Mouse (Mus musculus): ENCODE measurements at regions not wholly inside any gene's neighbourhood (a gene's known extent, or its start where the extent isn't known, plus 50 kb on each side); places are given as distances from the start of the nearest gene placed in this dataset.

GRCm38 (mm10) chr14:110115578-110115977 lies 639.4 kb downstream of the Slitrk6 start:
- WGBS, result 81% methylated on average over 4 of the region's 4 CpGs
- H3K27me3 ChIP-seq (replicated peaks; ENCODE audit: control insufficient read depth, insufficient read depth, low read length), result no peaks in the 10 kb centered on the region
- no peaks in the 10 kb centered on the region for H3K4me1 ChIP-seq (ENCODE audit: control insufficient read depth, insufficient read depth, low read length)
- no peaks in the 10 kb centered on the region for H3K36me3 ChIP-seq (ENCODE audit: control insufficient read depth, insufficient read depth, low read length)
- H3K27ac ChIP-seq (ENCODE audit: insufficient read depth, low read depth, low read length), result no peak overlapping the region
- TF ChIP-seq POLR2A (IDR thresholded peaks at IDR 0.05; ENCODE audit: low read depth, low read length), result no peak
- TF ChIP-seq CTCF (conservative IDR thresholded peaks at IDR 0.05; ENCODE audit: insufficient read depth, insufficient read length, low read depth, low read length), result no peak
- DNase-seq, result no peak
- H3K4me3 ChIP-seq (ENCODE audit: insufficient read depth, low read depth, low read length), result no peak overlapping the region

- no peaks in the 10 kb centered on the region for H3K27me3 ChIP-seq (replicated peaks; ENCODE audit: control insufficient read depth, insufficient read depth, low read length)
- H3K36me3 ChIP-seq (ENCODE audit: control insufficient read depth, insufficient read depth, low read length), result no peaks in the 10 kb centered on the region
- TF ChIP-seq POLR2A (IDR thresholded peaks at IDR 0.05; ENCODE audit: low read depth, low read length), result no peak
- no peak for TF ChIP-seq CTCF (conservative IDR thresholded peaks at IDR 0.05; ENCODE audit: insufficient read depth, insufficient read length, low read depth, low read length)
- no peak overlapping the region for H3K27ac ChIP-seq (ENCODE audit: insufficient read depth, low read depth, low read length)
- no peak overlapping the region for H3K4me3 ChIP-seq (ENCODE audit: insufficient read depth, low read depth, low read length)
- H3K4me1 ChIP-seq (ENCODE audit: control insufficient read depth, insufficient read depth, low read length), result no peaks in the 10 kb centered on the region
- DNase-seq, result no peak
- WGBS, result 74% methylated on average over 4 of the region's 4 CpGs
Observed at GRCm38 (mm10) chr14:110100852-110101251, 654.1 kb downstream of the Slitrk6 start.

DNA sequence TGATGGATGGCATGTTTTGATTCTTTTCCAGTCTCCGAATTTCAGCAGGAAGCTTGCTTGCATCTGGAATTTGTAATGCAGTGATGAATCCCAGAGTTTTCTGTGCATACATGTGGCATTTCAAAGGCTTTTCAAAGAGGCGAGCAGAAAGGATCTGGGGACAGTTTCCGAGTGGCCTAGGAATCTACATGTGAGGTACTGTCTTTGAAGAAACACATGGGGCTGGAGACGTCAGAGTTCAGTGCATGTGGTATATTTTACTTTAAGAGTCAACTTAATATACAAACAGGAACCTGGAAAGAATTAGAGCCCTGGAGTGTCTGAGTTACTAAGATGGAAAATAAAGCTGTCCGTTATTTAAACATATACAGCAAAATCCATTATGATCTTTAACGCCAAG lies 676.6 kb downstream of the Slitrk6 start:
- WGBS, result 74% methylated on average over 6 of the region's 6 CpGs
- no peak for DNase-seq
- H3K27ac ChIP-seq (ENCODE audit: insufficient read depth, low read depth, low read length), result no peak overlapping the region
- H3K4me1 ChIP-seq (ENCODE audit: control insufficient read depth, insufficient read depth, low read length), result no peaks in the 10 kb centered on the region
- TF ChIP-seq CTCF (conservative IDR thresholded peaks at IDR 0.05; ENCODE audit: insufficient read depth, insufficient read length, low read depth, low read length) (no peak), POLR2A (IDR thresholded peaks at IDR 0.05; ENCODE audit: low read depth, low read length) (no peak)
- H3K4me3 ChIP-seq (ENCODE audit: insufficient read depth, low read depth, low read length), result no peak overlapping the region
- H3K27me3 ChIP-seq (replicated peaks; ENCODE audit: control insufficient read depth, insufficient read depth, low read length), result no peaks in the 10 kb centered on the region
- H3K36me3 ChIP-seq (ENCODE audit: control insufficient read depth, insufficient read depth, low read length), result no peaks in the 10 kb centered on the region

GRCm38 (mm10) chr14:110047748-110048147 lies 707.2 kb downstream of the Slitrk6 start:
- Histone ChIP-seq H3K36me3 (ENCODE audit: control insufficient read depth, insufficient read depth, low read length) (no peaks in the 10 kb centered on the region), H3K4me1 (ENCODE audit: control insufficient read depth, insufficient read depth, low read length) (no peaks in the 10 kb centered on the region), H3K27me3 (replicated peaks; ENCODE audit: control insufficient read depth, insufficient read depth, low read length) (no peaks in the 10 kb centered on the region), H3K4me3 (ENCODE audit: insufficient read depth, low read depth, low read length) (no peak overlapping the region), H3K27ac (ENCODE audit: insufficient read depth, low read depth, low read length) (no peak overlapping the region)
- TF ChIP-seq POLR2A (IDR thresholded peaks at IDR 0.05; ENCODE audit: low read depth, low read length), result no peak
- TF ChIP-seq CTCF (conservative IDR thresholded peaks at IDR 0.05; ENCODE audit: insufficient read depth, insufficient read length, low read depth, low read length), result no peak
- 93% methylated on average over 3 of the region's 3 CpGs for WGBS
- DNase-seq, result no peak

- H3K27me3 ChIP-seq (replicated peaks; ENCODE audit: control insufficient read depth, insufficient read depth, low read length), result no peaks in the 10 kb centered on the region
- H3K27ac ChIP-seq (ENCODE audit: insufficient read depth, low read depth, low read length), result no peak overlapping the region
- no peak for DNase-seq
- no peaks in the 10 kb centered on the region for H3K36me3 ChIP-seq (ENCODE audit: control insufficient read depth, insufficient read depth, low read length)
- no peaks in the 10 kb centered on the region for H3K4me1 ChIP-seq (ENCODE audit: control insufficient read depth, insufficient read depth, low read length)
- TF ChIP-seq CTCF (conservative IDR thresholded peaks at IDR 0.05; ENCODE audit: insufficient read depth, insufficient read length, low read depth, low read length), result no peak
- no peak overlapping the region for H3K4me3 ChIP-seq (ENCODE audit: insufficient read depth, low read depth, low read length)
Observed at GRCm38 (mm10) chr14:110043211-110043610, 711.7 kb downstream of the Slitrk6 start.

GRCm38 (mm10) chr14:110021812-110022211 lies 733.1 kb downstream of the Slitrk6 start:
- WGBS, result 58% methylated on average over 3 of the region's 3 CpGs
- H3K27me3 ChIP-seq (replicated peaks; ENCODE audit: control insufficient read depth, insufficient read depth, low read length), result no peaks in the 10 kb centered on the region
- no peak for DNase-seq
- no peaks in the 10 kb centered on the region for H3K4me1 ChIP-seq (ENCODE audit: control insufficient read depth, insufficient read depth, low read length)
- H3K4me3 ChIP-seq (ENCODE audit: insufficient read depth, low read depth, low read length), result no peak overlapping the region
- H3K27ac ChIP-seq (ENCODE audit: insufficient read depth, low read depth, low read length), result no peak overlapping the region
- H3K36me3 ChIP-seq (ENCODE audit: control insufficient read depth, insufficient read depth, low read length), result no peaks in the 10 kb centered on the region
- no peak for TF ChIP-seq CTCF (conservative IDR thresholded peaks at IDR 0.05; ENCODE audit: insufficient read depth, insufficient read length, low read depth, low read length)
- TF ChIP-seq POLR2A (IDR thresholded peaks at IDR 0.05; ENCODE audit: low read depth, low read length), result no peak

DNA sequence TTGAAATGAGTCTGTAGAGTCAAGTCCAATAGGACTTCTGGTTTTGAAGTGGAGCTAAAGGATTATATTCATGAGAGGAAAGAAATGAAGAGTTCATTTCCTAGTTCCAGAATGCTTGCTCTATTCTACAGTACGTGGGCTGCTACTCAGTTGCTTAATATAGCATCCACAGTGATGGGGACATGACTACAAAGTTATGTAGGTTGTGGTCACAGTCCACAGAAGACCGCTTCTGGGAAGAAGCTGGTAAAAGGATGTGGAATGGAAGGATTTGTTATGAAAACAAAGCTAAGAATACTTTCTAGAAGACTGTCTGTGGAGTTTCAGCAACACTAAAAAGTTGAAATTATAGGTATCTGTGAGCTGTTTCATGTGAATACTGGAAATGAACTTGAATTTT lies 739.8 kb downstream of the Slitrk6 start:
- DNase-seq, result no peak
- H3K27me3 ChIP-seq (replicated peaks; ENCODE audit: control insufficient read depth, insufficient read depth, low read length), result no peaks in the 10 kb centered on the region
- no peaks in the 10 kb centered on the region for H3K4me1 ChIP-seq (ENCODE audit: control insufficient read depth, insufficient read depth, low read length)
- H3K36me3 ChIP-seq (ENCODE audit: control insufficient read depth, insufficient read depth, low read length), result no peaks in the 10 kb centered on the region
- no peak for TF ChIP-seq POLR2A (IDR thresholded peaks at IDR 0.05; ENCODE audit: low read depth, low read length)
- no peak for TF ChIP-seq CTCF (conservative IDR thresholded peaks at IDR 0.05; ENCODE audit: insufficient read depth, insufficient read length, low read depth, low read length)
- H3K4me3 ChIP-seq (ENCODE audit: insufficient read depth, low read depth, low read length), result no peak overlapping the region
- H3K27ac ChIP-seq (ENCODE audit: insufficient read depth, low read depth, low read length), result no peak overlapping the region
- WGBS, result 67% methylated on average over 2 of the region's 2 CpGs

DNA sequence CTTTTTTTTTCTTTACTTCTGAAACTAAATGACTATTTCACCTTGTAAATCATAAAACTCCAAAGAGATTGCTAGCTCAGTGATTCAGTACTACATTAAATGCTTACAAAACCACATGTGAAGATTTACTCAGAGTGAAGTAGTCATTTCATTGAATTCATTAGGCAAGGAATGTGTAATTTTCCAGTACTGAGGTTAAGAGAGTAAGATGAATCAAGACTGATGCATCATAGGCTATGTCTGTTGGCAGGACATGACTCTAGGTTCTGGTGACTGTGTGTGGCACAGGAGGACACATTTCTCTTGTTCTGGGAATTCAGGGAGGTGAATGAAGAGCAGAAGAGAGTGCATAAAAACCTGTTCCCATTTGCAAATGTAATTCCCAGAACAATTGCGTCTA lies 741.7 kb downstream of the Slitrk6 start:
- H3K27me3 ChIP-seq (replicated peaks; ENCODE audit: control insufficient read depth, insufficient read depth, low read length), result no peaks in the 10 kb centered on the region
- no peak for DNase-seq
- no peak overlapping the region for H3K4me3 ChIP-seq (ENCODE audit: insufficient read depth, low read depth, low read length)
- TF ChIP-seq CTCF (conservative IDR thresholded peaks at IDR 0.05; ENCODE audit: insufficient read depth, insufficient read length, low read depth, low read length) (no peak), POLR2A (IDR thresholded peaks at IDR 0.05; ENCODE audit: low read depth, low read length) (no peak)
- WGBS, result 83% methylated on average over 1 of the region's 1 CpGs
- H3K27ac ChIP-seq (ENCODE audit: insufficient read depth, low read depth, low read length), result no peak overlapping the region
- H3K36me3 ChIP-seq (ENCODE audit: control insufficient read depth, insufficient read depth, low read length), result no peaks in the 10 kb centered on the region
- no peaks in the 10 kb centered on the region for H3K4me1 ChIP-seq (ENCODE audit: control insufficient read depth, insufficient read depth, low read length)

All from kidney, adult 2 months (tissue).